Mouse (Mus musculus): Measurements from ENCODE around the gene Gm9936. TPM values are rescaled to one million over a fixed set of nuclear protein-coding genes. Genes with fewer than 3 reads are reported as not detected.

Gene Gm9936
- total and polyA plus RNA-seq, 2 experiments from 2014 or later, result 2.8 to 3.9 TPM

DNA sequence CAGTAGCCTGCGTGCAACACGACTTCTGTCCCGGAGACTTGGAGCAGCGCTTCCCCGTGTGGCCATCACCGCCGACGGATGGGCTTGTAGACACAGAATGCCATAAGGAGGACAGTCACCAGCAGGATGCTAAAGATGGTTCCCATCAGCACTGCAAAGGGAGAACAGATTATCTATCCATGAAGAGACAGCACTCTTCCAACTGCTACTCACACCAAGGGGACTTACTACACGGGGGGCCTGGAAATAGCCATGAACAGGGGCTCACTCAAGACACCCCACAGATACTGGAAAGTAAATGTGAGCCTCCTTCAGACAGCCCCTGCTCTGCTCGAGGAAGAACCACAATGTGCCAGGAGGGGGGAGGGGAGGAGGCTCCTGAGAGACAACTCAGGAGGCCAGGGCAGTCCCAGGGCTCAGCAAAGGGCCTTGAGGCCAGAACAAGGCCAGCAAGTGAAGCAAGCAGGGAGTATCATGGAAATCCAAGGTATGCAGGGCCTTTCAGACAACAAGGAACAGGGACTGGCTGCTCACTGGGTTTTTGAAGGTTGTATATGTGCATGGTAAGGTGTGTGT is 49.2 kb downstream of the Gm9936 start:
- Histone ChIP-seq H3K9me3 (ENCODE audit: low read length) (no peaks in the 10 kb centered on the region), H3K27ac (no peak overlapping the region), H3K4me1 (ENCODE audit: insufficient read depth, low read length) (no peaks in the 10 kb centered on the region), H3K27me3 (ENCODE audit: insufficient read depth, low read length) (no peaks in the 10 kb centered on the region), H3K4me3 (ENCODE audit: low read length) (no peak overlapping the region), H3K4me2 (ENCODE audit: low read depth, low read length) (no peak overlapping the region), H3K9ac (replicated peaks; ENCODE audit: low read length) (no peak overlapping the region), H3K36me3 (ENCODE audit: insufficient read depth, low read length) (peaks cover 16% of the 10 kb centered on the region)
- ATAC-seq, result no peak
- WGBS, result 74% methylated on average over 10 of the region's 10 CpGs
- TF ChIP-seq CTCF (IDR thresholded peaks at IDR 0.05; ENCODE audit: low read depth), result no peak
- DNase-seq (ENCODE audit: low spot score), result no peak

- Histone ChIP-seq H3K4me3 (ENCODE audit: low read length) (no peak overlapping the region), H3K9me3 (ENCODE audit: low read length) (no peaks in the 10 kb centered on the region), H3K27me3 (ENCODE audit: insufficient read depth, low read length) (no peaks in the 10 kb centered on the region), H3K4me1 (ENCODE audit: insufficient read depth, low read length) (no peaks in the 10 kb centered on the region), H3K9ac (replicated peaks; ENCODE audit: low read length) (no peak overlapping the region), H3K4me2 (ENCODE audit: low read depth, low read length) (no peak overlapping the region), H3K27ac (no peak overlapping the region), H3K36me3 (ENCODE audit: insufficient read depth, low read length) (peaks cover 25% of the 10 kb centered on the region)
- WGBS, result 76% methylated on average over 8 of the region's 8 CpGs
- DNase-seq (ENCODE audit: low spot score) (no peak), ATAC-seq (no peak)
- no peak for TF ChIP-seq CTCF (IDR thresholded peaks at IDR 0.05; ENCODE audit: low read depth)
Measured at GRCm38 (mm10) chr5:114808385-114808784, 50.1 kb downstream of the Gm9936 start.

DNA sequence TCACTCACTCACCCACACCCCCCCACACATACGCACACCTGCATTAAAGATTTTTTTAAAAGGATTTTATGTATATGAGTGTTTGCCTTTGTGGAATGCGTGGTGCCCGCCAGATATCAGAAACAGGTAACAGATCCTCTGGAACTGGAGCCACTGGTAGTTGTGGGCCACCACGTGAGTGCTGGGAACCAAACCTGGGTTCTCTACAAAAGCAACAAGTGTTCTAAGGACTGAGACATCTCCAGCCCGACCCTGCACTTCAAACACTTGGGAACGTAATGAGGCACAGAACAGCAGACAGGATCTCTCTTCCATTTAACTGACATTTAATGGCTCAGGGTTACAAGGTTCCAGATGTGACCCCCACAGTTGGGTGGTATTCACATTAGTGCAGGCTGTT is 50.6 kb downstream of the Gm9936 start:
- no peak for TF ChIP-seq CTCF (IDR thresholded peaks at IDR 0.05; ENCODE audit: low read depth)
- WGBS, result 74% methylated on average over 6 of the region's 6 CpGs
- no peak overlapping the region for H3K9ac ChIP-seq (replicated peaks; ENCODE audit: low read length)
- ATAC-seq (no peak), DNase-seq (ENCODE audit: low spot score) (no peak)
- H3K36me3 ChIP-seq (ENCODE audit: insufficient read depth, low read length), result peaks cover 30% of the 10 kb centered on the region
- no peak overlapping the region for H3K4me3 ChIP-seq (ENCODE audit: low read length)
- H3K27me3 ChIP-seq (ENCODE audit: insufficient read depth, low read length), result no peaks in the 10 kb centered on the region
- H3K9me3 ChIP-seq (ENCODE audit: low read length), result no peaks in the 10 kb centered on the region
- H3K27ac ChIP-seq, result no peak overlapping the region; the same call in 1 of the 2 replicates
- no peak overlapping the region for H3K4me2 ChIP-seq (ENCODE audit: low read depth, low read length)
- H3K4me1 ChIP-seq (ENCODE audit: insufficient read depth, low read length), result no peaks in the 10 kb centered on the region

DNA sequence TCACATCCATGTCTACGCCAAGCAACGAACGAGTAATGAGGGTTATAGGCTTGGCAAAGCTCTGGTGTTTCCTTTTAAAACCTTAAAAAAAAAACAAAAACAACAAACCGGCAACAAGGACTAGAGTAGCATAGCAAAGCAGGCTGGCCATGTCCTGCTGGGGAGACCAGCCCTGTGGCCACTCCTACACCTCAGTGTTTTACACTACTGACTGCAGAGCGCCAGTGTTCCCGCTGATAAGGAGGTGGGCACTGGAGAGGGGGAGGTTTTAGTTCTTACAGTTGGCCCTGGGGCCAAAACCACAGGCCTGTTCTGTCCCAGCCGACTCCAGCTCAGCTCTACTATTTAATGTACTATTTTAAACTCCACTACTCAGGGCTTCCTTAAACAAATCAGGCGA is 51.0 kb downstream of the Gm9936 start:
- no peaks in the 10 kb centered on the region for H3K9me3 ChIP-seq (ENCODE audit: low read length)
- no peak overlapping the region for H3K4me3 ChIP-seq (ENCODE audit: low read length)
- ATAC-seq (0 out of 2 replicates have a peak, but pooled peaks have one; percentile 36), DNase-seq (ENCODE audit: low spot score) (no peak)
- no peaks in the 10 kb centered on the region for H3K4me1 ChIP-seq (ENCODE audit: insufficient read depth, low read length)
- no peaks in the 10 kb centered on the region for H3K27me3 ChIP-seq (ENCODE audit: insufficient read depth, low read length)
- peaks cover 32% of the 10 kb centered on the region for H3K36me3 ChIP-seq (ENCODE audit: insufficient read depth, low read length)
- no peak overlapping the region for H3K9ac ChIP-seq (replicated peaks; ENCODE audit: low read length)
- TF ChIP-seq CTCF (IDR thresholded peaks at IDR 0.05; ENCODE audit: low read depth), result no peak
- H3K27ac ChIP-seq, result peak overlapping the region; percentile 58
- no peak overlapping the region for H3K4me2 ChIP-seq (ENCODE audit: low read depth, low read length)
- 21% methylated on average over 8 of the region's 8 CpGs for WGBS

- Histone ChIP-seq H3K4me1 (ENCODE audit: insufficient read depth, low read length) (no peaks in the 10 kb centered on the region), H3K4me2 (ENCODE audit: low read depth, low read length) (no peak overlapping the region), H3K27me3 (ENCODE audit: insufficient read depth, low read length) (no peaks in the 10 kb centered on the region), H3K4me3 (ENCODE audit: low read length) (no peak overlapping the region), H3K9ac (replicated peaks; ENCODE audit: low read length) (no peak overlapping the region), H3K27ac (peak overlapping the region; percentile 58), H3K36me3 (ENCODE audit: insufficient read depth, low read length) (peaks cover 36% of the 10 kb centered on the region), H3K9me3 (ENCODE audit: low read length) (no peaks in the 10 kb centered on the region)
- WGBS, result 34% methylated on average over 9 of the region's 9 CpGs
- ATAC-seq (no peak), DNase-seq (ENCODE audit: low spot score) (no peak)
- TF ChIP-seq CTCF (IDR thresholded peaks at IDR 0.05; ENCODE audit: low read depth), result no peak
Measured at GRCm38 (mm10) chr5:114807063-114807462, 51.4 kb downstream of the Gm9936 start.

DNA sequence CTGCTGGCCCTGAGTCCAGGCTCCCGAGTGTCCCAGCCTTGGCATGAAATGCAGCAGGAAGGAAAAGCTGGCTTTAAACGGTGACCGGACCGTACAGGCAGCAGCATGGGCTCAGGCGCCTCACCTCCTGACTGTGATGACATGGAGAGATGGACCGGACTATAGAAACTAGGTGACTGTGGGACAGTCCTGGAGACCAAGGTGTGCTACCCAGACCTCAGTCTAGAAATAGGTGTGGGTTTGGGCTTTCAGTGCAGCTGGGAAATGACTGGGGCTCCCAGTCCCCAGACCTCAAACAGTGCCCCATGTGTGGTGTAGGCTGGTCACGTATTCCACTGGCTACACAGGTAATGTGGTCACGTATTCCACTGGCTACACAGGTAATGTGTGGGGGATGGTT is 51.8 kb downstream of the Gm9936 start:
- no peak for TF ChIP-seq CTCF (IDR thresholded peaks at IDR 0.05; ENCODE audit: low read depth)
- DNase-seq (ENCODE audit: low spot score) (no peak), ATAC-seq (no peak)
- peaks cover 40% of the 10 kb centered on the region for H3K36me3 ChIP-seq (ENCODE audit: insufficient read depth, low read length)
- no peaks in the 10 kb centered on the region for H3K9me3 ChIP-seq (ENCODE audit: low read length)
- H3K4me3 ChIP-seq (ENCODE audit: low read length), result no peak overlapping the region
- peak overlapping the region; percentile 58 for H3K27ac ChIP-seq
- no peak overlapping the region for H3K9ac ChIP-seq (replicated peaks; ENCODE audit: low read length)
- H3K4me2 ChIP-seq (ENCODE audit: low read depth, low read length), result no peak overlapping the region
- no peaks in the 10 kb centered on the region for H3K4me1 ChIP-seq (ENCODE audit: insufficient read depth, low read length)
- WGBS, result 82% methylated on average over 8 of the region's 8 CpGs
- no peaks in the 10 kb centered on the region for H3K27me3 ChIP-seq (ENCODE audit: insufficient read depth, low read length)

Small RNA genes within 50 kb of the gene (microRNA-seq; reads per million reads assigned to microRNA genes)
- 2.3 to 4.3 reads per million in 2 experiments for gene Mir6240

Other genes with a start within 250 kb of the Gm9936 start
- 2.7 TPM in 2 replicates for gene Trpv4, start 200.3 kb downstream of the Gm9936 start, total RNA-seq (2014; rRNA removed)
- gene Trpv4, start 200.3 kb downstream of the Gm9936 start, polyA plus RNA-seq (2015; fragmentation: Nextera tagmentation; extraction: Ambion mirVana), result 3.0 and 3.4 TPM in 2 replicates
- gene Gltp, start 167.7 kb downstream of the Gm9936 start, total RNA-seq (2014; rRNA removed), result 36.3 and 51.0 TPM in 2 replicates
- gene Gltp, start 167.7 kb downstream of the Gm9936 start, polyA plus RNA-seq (2015; fragmentation: Nextera tagmentation; extraction: Ambion mirVana), result 55.0 and 55.1 TPM in 2 replicates
- 9.0 and 12.7 TPM in 2 replicates for gene Tchp, start 150.9 kb downstream of the Gm9936 start, total RNA-seq (2014; rRNA removed)
- 14.4 and 15.6 TPM in 2 replicates for gene Tchp, start 150.9 kb downstream of the Gm9936 start, polyA plus RNA-seq (2015; fragmentation: Nextera tagmentation; extraction: Ambion mirVana)
- gene Ankrd13a, start 84.0 kb downstream of the Gm9936 start, total RNA-seq (2014; rRNA removed), result 44.7 and 55.1 TPM in 2 replicates
- gene Ankrd13a, start 84.0 kb downstream of the Gm9936 start, polyA plus RNA-seq (2015; fragmentation: Nextera tagmentation; extraction: Ambion mirVana), result 30.7 and 31.4 TPM in 2 replicates
- gene Git2, start 83.2 kb downstream of the Gm9936 start, total RNA-seq (2014; rRNA removed), result 41.2 and 43.5 TPM in 2 replicates
- 34.4 and 36.4 TPM in 2 replicates for gene Git2, start 83.2 kb downstream of the Gm9936 start, polyA plus RNA-seq (2015; fragmentation: Nextera tagmentation; extraction: Ambion mirVana)
- gene 1500011B03Rik, start 35.2 kb downstream of the Gm9936 start, total RNA-seq (2014; rRNA removed), result 250 and 316 TPM in 2 replicates
- 354 and 366 TPM in 2 replicates for gene 1500011B03Rik, start 35.2 kb downstream of the Gm9936 start, polyA plus RNA-seq (2015; fragmentation: Nextera tagmentation; extraction: Ambion mirVana)
- gene 4930519G04Rik, start 5.0 kb downstream of the Gm9936 start, total RNA-seq (2014; rRNA removed), result not detected in 2 replicates
- not detected in 2 replicates for gene 4930519G04Rik, start 5.0 kb downstream of the Gm9936 start, polyA plus RNA-seq (2015; fragmentation: Nextera tagmentation; extraction: Ambion mirVana)
- gene Oasl2, start 38.3 kb upstream of the Gm9936 start, total RNA-seq (2014; rRNA removed), result 6.3 and 6.9 TPM in 2 replicates
- 4.7 and 6.1 TPM in 2 replicates for gene Oasl2, start 38.3 kb upstream of the Gm9936 start, polyA plus RNA-seq (2015; fragmentation: Nextera tagmentation; extraction: Ambion mirVana)
- 0.63 and 1.0 TPM in 2 replicates for gene Oasl1, start 64.6 kb upstream of the Gm9936 start, total RNA-seq (2014; rRNA removed)
- 0.25 and 0.32 TPM in 2 replicates for gene Oasl1, start 64.6 kb upstream of the Gm9936 start, polyA plus RNA-seq (2015; fragmentation: Nextera tagmentation; extraction: Ambion mirVana)
- gene 2210016L21Rik, start 83.5 kb upstream of the Gm9936 start, total RNA-seq (2014; rRNA removed), result 51.5 and 53.0 TPM in 2 replicates
- 178 and 204 TPM in 2 replicates for gene 2210016L21Rik, start 83.5 kb upstream of the Gm9936 start, polyA plus RNA-seq (2015; fragmentation: Nextera tagmentation; extraction: Ambion mirVana)
- not detected in 2 replicates for gene Hnf1a, start 112.4 kb upstream of the Gm9936 start, total RNA-seq (2014; rRNA removed)
- 0.05 TPM in 2 replicates for gene Hnf1a, start 112.4 kb upstream of the Gm9936 start, polyA plus RNA-seq (2015; fragmentation: Nextera tagmentation; extraction: Ambion mirVana)
- 136 and 147 TPM in 2 replicates for gene Sppl3, start 152.5 kb upstream of the Gm9936 start, total RNA-seq (2014; rRNA removed)
- gene Sppl3, start 152.5 kb upstream of the Gm9936 start, polyA plus RNA-seq (2015; fragmentation: Nextera tagmentation; extraction: Ambion mirVana), result 30.1 and 31.1 TPM in 2 replicates
- not detected in 2 replicates for gene Gm10401, start 239.6 kb upstream of the Gm9936 start, total RNA-seq (2014; rRNA removed)
- 38.5 and 39.3 TPM in 2 replicates for gene Gm10401, start 239.6 kb upstream of the Gm9936 start, polyA plus RNA-seq (2015; fragmentation: Nextera tagmentation; extraction: Ambion mirVana)